12 mouse cellular contexts compared by ENCODE assay signal in the genomic region with DNA sequence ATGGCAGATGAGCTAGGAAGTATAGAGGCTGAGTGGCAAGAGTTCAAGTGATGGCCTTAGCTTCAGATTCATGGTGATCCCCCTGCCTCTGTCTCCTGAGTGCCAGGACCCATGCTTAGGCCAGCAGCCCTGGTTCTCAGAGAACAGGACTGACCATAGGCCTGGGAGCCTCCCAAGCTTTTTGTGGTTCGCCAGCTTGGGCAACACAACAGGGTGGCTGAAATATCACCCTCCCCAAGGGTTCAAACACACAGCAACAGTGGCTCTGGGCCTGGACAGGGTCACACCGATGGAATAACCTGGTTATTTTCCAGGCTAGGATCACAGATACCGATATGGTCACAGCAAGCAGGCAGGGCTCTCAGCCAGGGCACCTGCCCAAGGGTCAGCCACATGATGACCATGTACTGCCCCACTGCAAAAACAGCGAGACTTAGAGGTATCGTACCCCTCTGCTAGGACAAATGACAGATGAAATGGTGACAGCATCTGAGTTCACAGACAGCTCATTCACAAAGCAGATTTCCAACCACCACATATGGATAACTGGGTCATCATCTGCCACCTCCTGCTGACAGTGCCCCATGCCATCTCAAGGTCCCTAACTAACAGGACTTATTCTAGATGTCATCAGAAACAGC. TPM values are rescaled to one million over a fixed set of nuclear protein-coding genes. Genes with fewer than 3 reads are reported as not detected.
A peak's percentile ranks its signal among the peaks of the same experiment; 100 is the strongest.
DNase-seq lines count a peak whose midpoint lies in the region; ATAC-seq lines count a peak whose summit lies in the region.
"Had no signal": no experiment of that assay in that cellular context is flagged by ENCODE, and none has a peak within 500 bp of the region (broad histone marks: within the 10 kb centered on the region; RNA-seq: fewer than 3 reads in every experiment).

No protein-coding gene starts in this region.

- peaks cover 10% of the 10 kb centered on the region for H3K4me1 ChIP-seq in hindbrain, embryonic 16.5 days (ENCODE audit: control insufficient read depth, insufficient read depth, low read depth, low read length)
- peaks cover 2% of the 10 kb centered on the region; the same call in 1 of the 2 replicates for H3K4me1 ChIP-seq in hindbrain, embryonic 11.5 days (replicated peaks; ENCODE audit: control insufficient read depth, insufficient read depth, low read length)
- peaks cover 6% of the 10 kb centered on the region; the same call in 1 of the 2 replicates for H3K4me1 ChIP-seq in midbrain, embryonic 12.5 days
- H3K4me1 ChIP-seq in midbrain, embryonic 14.5 days (ENCODE audit: control insufficient read depth, insufficient read depth, low read length) = no peaks in the 10 kb centered on the region

- 90% methylated on average over 5 of the region's 5 CpGs for WGBS in hindbrain, embryonic 16.5 days
- WGBS in hindbrain, embryonic 11.5 days = 91% methylated on average over 5 of the region's 5 CpGs
- 93% methylated on average over 5 of the region's 5 CpGs for WGBS in midbrain, embryonic 12.5 days
- 93% methylated on average over 5 of the region's 5 CpGs for WGBS in midbrain, embryonic 14.5 days

- H3K36me3 ChIP-seq in hindbrain, embryonic 16.5 days (ENCODE audit: control insufficient read depth, insufficient read depth, low read length) = 0 out of 2 replicates have a peak, but pooled peaks cover 3% of the 10 kb centered on the region
- peaks cover 5% of the 10 kb centered on the region; the same call in 1 of the 2 replicates for H3K36me3 ChIP-seq in hindbrain, embryonic 11.5 days (ENCODE audit: control insufficient read depth, insufficient read depth, low read length)
- H3K36me3 ChIP-seq in midbrain, embryonic 12.5 days = peaks cover 26% of the 10 kb centered on the region
- H3K36me3 ChIP-seq in midbrain, embryonic 14.5 days (ENCODE audit: control insufficient read depth, insufficient read depth, low read length) = peaks cover 15% of the 10 kb centered on the region; the same call in 1 of the 2 replicates

- peak; percentile 49 for DNase-seq in adrenal gland, postnatal 10 days
- no peak for DNase-seq in adrenal gland, postnatal 4 days (ENCODE audit: low spot score in 2 of 2)
- DNase-seq in hindbrain, embryonic 11.5 days (ENCODE audit: low spot score) = no peak
- no peak for DNase-seq in midbrain, embryonic 14.5 days
- peak; percentile 70 for DNase-seq in skeletal muscle tissue, adult 2 months (ENCODE audit: low read depth, low spot score)
- DNase-seq: kidney, adult 8-10 months had no signal

- no peak overlapping the region for H3K27ac ChIP-seq in hindbrain, embryonic 16.5 days (ENCODE audit: low read depth, low read length)
- H3K27ac ChIP-seq in hindbrain, embryonic 11.5 days (ENCODE audit: low read depth, low read length) = no peak overlapping the region
- H3K27ac ChIP-seq in midbrain, embryonic 12.5 days (replicated peaks) = no peak overlapping the region
- H3K27ac ChIP-seq in midbrain, embryonic 14.5 days (replicated peaks; ENCODE audit: low read depth, low read length) = no peak overlapping the region
- H3K27ac ChIP-seq: forebrain, embryonic 15.5 days had no signal

- H3K27me3 ChIP-seq in hindbrain, embryonic 16.5 days (replicated peaks; ENCODE audit: control insufficient read depth, insufficient read depth, low read length) = no peaks in the 10 kb centered on the region
- no peaks in the 10 kb centered on the region for H3K27me3 ChIP-seq in hindbrain, embryonic 11.5 days (ENCODE audit: control insufficient read depth, insufficient read depth, low read length)
- H3K27me3 ChIP-seq in midbrain, embryonic 12.5 days = no peaks in the 10 kb centered on the region
- H3K27me3 ChIP-seq in midbrain, embryonic 14.5 days (ENCODE audit: control insufficient read depth, insufficient read depth, low read length) = no peaks in the 10 kb centered on the region
- H3K27me3 ChIP-seq: forebrain, embryonic 15.5 days had no signal

- ATAC-seq in hindbrain, embryonic 16.5 days = no peak
- no peak for ATAC-seq in hindbrain, embryonic 11.5 days (ENCODE audit: low FRiP score)
- no peak for ATAC-seq in midbrain, embryonic 12.5 days (ENCODE audit: low FRiP score, low read depth)
- ATAC-seq in midbrain, embryonic 14.5 days (ENCODE audit: low FRiP score, low TSS enrichment) = no peak
- no peak for ATAC-seq in CD4-positive, CD25-positive, alpha-beta regulatory T cell, adult 4 months
- ATAC-seq: forebrain, embryonic 15.5 days; lung, postnatal 0 days; midbrain, embryonic 16.5 days had no signal

- peak overlapping the region; percentile 8; the same call in 1 of the 2 replicates for H3K9ac ChIP-seq in hindbrain, embryonic 16.5 days (ENCODE audit: low read depth, low read length)
- H3K9ac ChIP-seq in hindbrain, embryonic 11.5 days (ENCODE audit: low read depth, low read length) = no peak overlapping the region
- peak overlapping the region; percentile 7; the same call in 1 of the 2 replicates for H3K9ac ChIP-seq in midbrain, embryonic 12.5 days (replicated peaks)
- H3K9ac ChIP-seq in midbrain, embryonic 14.5 days (replicated peaks; ENCODE audit: low read length) = no peak overlapping the region
- H3K9ac ChIP-seq: forebrain, embryonic 15.5 days had no signal

- H3K9me3 ChIP-seq in hindbrain, embryonic 16.5 days (ENCODE audit: control insufficient read depth, low read length) = no peaks in the 10 kb centered on the region
- no peaks in the 10 kb centered on the region for H3K9me3 ChIP-seq in hindbrain, embryonic 11.5 days (ENCODE audit: control insufficient read depth, low read length)
- no peaks in the 10 kb centered on the region for H3K9me3 ChIP-seq in midbrain, embryonic 12.5 days
- H3K9me3 ChIP-seq in midbrain, embryonic 14.5 days (ENCODE audit: control insufficient read depth, low read length) = no peaks in the 10 kb centered on the region
- H3K9me3 ChIP-seq: forebrain, embryonic 15.5 days had no signal

- no peak overlapping the region for H3K4me3 ChIP-seq in hindbrain, embryonic 16.5 days (ENCODE audit: low read length)
- no peak overlapping the region for H3K4me3 ChIP-seq in hindbrain, embryonic 11.5 days (ENCODE audit: low read depth, low read length)
- no peak overlapping the region for H3K4me3 ChIP-seq in midbrain, embryonic 12.5 days
- H3K4me3 ChIP-seq in midbrain, embryonic 14.5 days (replicated peaks; ENCODE audit: low read depth, low read length) = no peak overlapping the region
- H3K4me3 ChIP-seq: forebrain, embryonic 15.5 days had no signal

- H3K4me2 ChIP-seq in hindbrain, embryonic 16.5 days (ENCODE audit: low read length) = no peak overlapping the region
- H3K4me2 ChIP-seq in hindbrain, embryonic 11.5 days (replicated peaks; ENCODE audit: low read depth, low read length) = no peak overlapping the region
- no peak overlapping the region for H3K4me2 ChIP-seq in midbrain, embryonic 12.5 days (replicated peaks)
- no peak overlapping the region for H3K4me2 ChIP-seq in midbrain, embryonic 14.5 days (ENCODE audit: low read length)
- H3K4me2 ChIP-seq: forebrain, embryonic 15.5 days had no signal

RNA-seq across cellular contexts. Expression of a gene that starts 8.5 kb away (rescaled TPM):
- total RNA-seq in adrenal gland, postnatal 10 days (2021) = 10 to 100 TPM; 49.3 to 50.7 TPM
- 10 to 100 TPM; 66.3 to 67.4 TPM for total RNA-seq in adrenal gland, postnatal 4 days (2021)
- polyA plus RNA-seq in hindbrain, embryonic 16.5 days (2015; fragmentation: Nextera tagmentation; extraction: Ambion mirVana) = 106 and 112 TPM in 2 replicates
- polyA plus RNA-seq in hindbrain, embryonic 11.5 days (2014; fragmentation: Nextera tagmentation; extraction: Ambion mirVana) = 112 and 114 TPM in 2 replicates
- 131 and 138 TPM in 2 replicates for polyA plus RNA-seq in midbrain, embryonic 12.5 days (2016; fragmentation: Nextera tagmentation; extraction: Ambion mirVana)
- polyA plus RNA-seq in midbrain, embryonic 14.5 days (2014; fragmentation: Nextera tagmentation; extraction: Ambion mirVana) = 96.2 and 96.3 TPM in 2 replicates
- 100 to 1,000 TPM in 1 of 2 experiments, 10 to 100 TPM in 1; 93.7 to 110 TPM for polyA plus RNA-seq in CD4-positive, CD25-positive, alpha-beta regulatory T cell, adult 4 months (2017; shearing (Covaris generic))

RNA-seq across cellular contexts. Expression of a gene that starts 12.3 kb away (rescaled TPM):
- total RNA-seq in adrenal gland, postnatal 10 days (2021) = 10 to 100 TPM in 1 of 2 experiments, 1 to 10 TPM in 1; 8.4 to 10.9 TPM
- total RNA-seq in adrenal gland, postnatal 4 days (2021) = 10 to 100 TPM; 15.6 to 16.2 TPM
- polyA plus RNA-seq in hindbrain, embryonic 16.5 days (2015; fragmentation: Nextera tagmentation; extraction: Ambion mirVana) = 4.5 and 6.7 TPM in 2 replicates
- 16.1 and 18.9 TPM in 2 replicates for polyA plus RNA-seq in hindbrain, embryonic 11.5 days (2014; fragmentation: Nextera tagmentation; extraction: Ambion mirVana)
- polyA plus RNA-seq in midbrain, embryonic 12.5 days (2016; fragmentation: Nextera tagmentation; extraction: Ambion mirVana) = 32.5 and 34.5 TPM in 2 replicates
- 3.3 and 4.8 TPM in 2 replicates for polyA plus RNA-seq in midbrain, embryonic 14.5 days (2014; fragmentation: Nextera tagmentation; extraction: Ambion mirVana)
- polyA plus RNA-seq in CD4-positive, CD25-positive, alpha-beta regulatory T cell, adult 4 months (2017; shearing (Covaris generic)) = 1 to 10 TPM in 1 of 2 experiments, under 1 TPM in 1; 0.51 to 1.0 TPM

RNA-seq across cellular contexts. Expression of a gene that starts 22.4 kb away (rescaled TPM):
- total RNA-seq in adrenal gland, postnatal 10 days (2021) = 10 to 100 TPM; 77.0 to 91.2 TPM
- 10 to 100 TPM; 91.6 to 91.9 TPM for total RNA-seq in adrenal gland, postnatal 4 days (2021)
- polyA plus RNA-seq in hindbrain, embryonic 16.5 days (2015; fragmentation: Nextera tagmentation; extraction: Ambion mirVana) = 119 and 127 TPM in 2 replicates
- polyA plus RNA-seq in hindbrain, embryonic 11.5 days (2014; fragmentation: Nextera tagmentation; extraction: Ambion mirVana) = 141 and 163 TPM in 2 replicates
- polyA plus RNA-seq in midbrain, embryonic 12.5 days (2016; fragmentation: Nextera tagmentation; extraction: Ambion mirVana) = 195 and 205 TPM in 2 replicates
- 164 and 169 TPM in 2 replicates for polyA plus RNA-seq in midbrain, embryonic 14.5 days (2014; fragmentation: Nextera tagmentation; extraction: Ambion mirVana)
- polyA plus RNA-seq in CD4-positive, CD25-positive, alpha-beta regulatory T cell, adult 4 months (2017; shearing (Covaris generic)) = 10 to 100 TPM in 1 of 2 experiments, 1 to 10 TPM in 1; 9.2 to 13.7 TPM

RNA-seq across cellular contexts. Expression of a gene that starts 22.5 kb away (rescaled TPM):
- 10 to 100 TPM; 15.2 to 17.2 TPM for total RNA-seq in adrenal gland, postnatal 10 days (2021)
- 1 to 10 TPM; 9.3 to 9.4 TPM for total RNA-seq in adrenal gland, postnatal 4 days (2021)
- polyA plus RNA-seq in hindbrain, embryonic 16.5 days (2015; fragmentation: Nextera tagmentation; extraction: Ambion mirVana) = 6.5 and 6.8 TPM in 2 replicates
- polyA plus RNA-seq in hindbrain, embryonic 11.5 days (2014; fragmentation: Nextera tagmentation; extraction: Ambion mirVana) = 5.1 and 6.3 TPM in 2 replicates
- 4.7 and 5.7 TPM in 2 replicates for polyA plus RNA-seq in midbrain, embryonic 12.5 days (2016; fragmentation: Nextera tagmentation; extraction: Ambion mirVana)
- 5.1 and 5.5 TPM in 2 replicates for polyA plus RNA-seq in midbrain, embryonic 14.5 days (2014; fragmentation: Nextera tagmentation; extraction: Ambion mirVana)
- under 1 TPM in 1 of 2 experiments, not detected in 1; 0.70 TPM for polyA plus RNA-seq in CD4-positive, CD25-positive, alpha-beta regulatory T cell, adult 4 months (2017; shearing (Covaris generic))

RNA-seq across cellular contexts. Expression of a gene that starts 41.6 kb away (rescaled TPM):
- total RNA-seq in adrenal gland, postnatal 10 days (2021) = 1 to 10 TPM; 1.4 to 3.7 TPM
- total RNA-seq in adrenal gland, postnatal 4 days (2021) = 1 to 10 TPM; 4.1 to 9.2 TPM
- polyA plus RNA-seq in hindbrain, embryonic 16.5 days (2015; fragmentation: Nextera tagmentation; extraction: Ambion mirVana) = 227 and 252 TPM in 2 replicates
- 65.0 and 66.5 TPM in 2 replicates for polyA plus RNA-seq in hindbrain, embryonic 11.5 days (2014; fragmentation: Nextera tagmentation; extraction: Ambion mirVana)
- polyA plus RNA-seq in midbrain, embryonic 12.5 days (2016; fragmentation: Nextera tagmentation; extraction: Ambion mirVana) = 89.8 and 98.3 TPM in 2 replicates
- polyA plus RNA-seq in midbrain, embryonic 14.5 days (2014; fragmentation: Nextera tagmentation; extraction: Ambion mirVana) = 141 and 188 TPM in 2 replicates
- under 1 TPM in 1 of 2 experiments, not detected in 1; 0.47 TPM for polyA plus RNA-seq in CD4-positive, CD25-positive, alpha-beta regulatory T cell, adult 4 months (2017; shearing (Covaris generic))

Comparison
In these comparisons a context has a peak if more than half of its experiments do, and no peak if none do; other contexts are left out.
1. DNase-seq: peak in adrenal gland, postnatal 10 days (single experiment) and skeletal muscle tissue, adult 2 months (single experiment); none in adrenal gland, postnatal 4 days (0 of 2), hindbrain, embryonic 11.5 days (single experiment) and midbrain, embryonic 14.5 days (single experiment).
2. H3K9ac ChIP-seq: peak in hindbrain, embryonic 16.5 days (single experiment) and midbrain, embryonic 12.5 days (single experiment); none in hindbrain, embryonic 11.5 days (single experiment) and midbrain, embryonic 14.5 days (single experiment).